In the genomic region with DNA sequence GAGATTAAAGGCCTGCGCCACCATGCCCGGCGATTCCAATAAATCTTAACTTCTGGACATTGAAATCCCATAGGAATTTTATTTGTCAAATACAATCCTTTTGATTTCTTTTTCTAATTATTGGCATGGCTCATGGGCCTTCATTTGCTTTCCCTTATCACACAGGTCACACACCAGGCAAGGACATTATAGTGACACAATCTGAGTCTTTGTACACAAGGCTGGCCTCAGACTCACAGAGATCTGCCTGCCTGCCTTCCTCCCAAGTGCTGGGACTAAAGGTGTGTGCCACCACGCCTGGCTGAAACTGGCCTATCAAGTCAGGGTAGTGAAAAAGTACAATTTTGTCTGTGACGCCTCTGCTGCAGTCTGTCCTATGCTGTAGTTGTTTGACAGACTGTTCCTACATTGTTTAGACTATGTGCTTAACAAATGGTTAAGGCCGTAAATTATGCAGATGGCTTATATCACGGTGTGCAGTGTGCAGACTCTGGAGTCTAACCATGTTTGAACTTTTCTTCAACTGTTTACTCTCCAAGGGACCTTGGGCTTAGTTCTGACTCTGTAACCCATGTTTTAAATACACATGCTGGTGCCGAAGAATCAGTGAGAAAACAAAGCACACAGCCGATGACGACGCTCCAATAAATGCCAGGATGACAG, we compare ENCODE assay signal across 17 mouse cellular contexts.
A peak's percentile ranks its signal among the peaks of the same experiment; 100 is the strongest.
DNase-seq lines count a peak whose midpoint lies in the region; ATAC-seq and TF ChIP-seq lines count a peak whose summit lies in the region.
"Had no signal": no experiment of that assay in that cellular context is flagged by ENCODE, and none has a peak within 500 bp of the region (broad histone marks: within the 10 kb centered on the region; RNA-seq: fewer than 3 reads in every experiment).

No protein-coding gene starts in this region.

- no peak overlapping the region for H3K4me2 ChIP-seq in embryonic facial prominence, embryonic 14.5 days (ENCODE audit: low read depth, low read length)
- H3K4me2 ChIP-seq in midbrain, embryonic 11.5 days = no peak overlapping the region
- no peak overlapping the region for H3K4me2 ChIP-seq in midbrain, embryonic 14.5 days (ENCODE audit: low read length)
- H3K4me2 ChIP-seq in stomach, embryonic 16.5 days (ENCODE audit: low read depth, low read length) = no peak overlapping the region
- H3K4me2 ChIP-seq: heart, embryonic 12.5 days; limb, embryonic 13.5 days; neural tube, embryonic 12.5 days had no signal

- peaks cover 5% of the 10 kb centered on the region; the same call in 1 of the 2 replicates for H3K4me1 ChIP-seq in embryonic facial prominence, embryonic 14.5 days (ENCODE audit: control insufficient read depth, insufficient read depth, low read length)
- peaks cover 19% of the 10 kb centered on the region for H3K4me1 ChIP-seq in embryonic facial prominence, embryonic 10.5 days
- H3K4me1 ChIP-seq in kidney, adult 2 months (ENCODE audit: control insufficient read depth, insufficient read depth, low read length) = no peaks in the 10 kb centered on the region
- H3K4me1 ChIP-seq in midbrain, embryonic 11.5 days (ENCODE audit: control insufficient read depth, insufficient read depth, low read length) = no peaks in the 10 kb centered on the region
- no peaks in the 10 kb centered on the region for H3K4me1 ChIP-seq in midbrain, embryonic 14.5 days (ENCODE audit: control insufficient read depth, insufficient read depth, low read length)
- H3K4me1 ChIP-seq in stomach, embryonic 16.5 days (ENCODE audit: control insufficient read depth, insufficient read depth, low read length) = peaks cover 31% of the 10 kb centered on the region
- H3K4me1 ChIP-seq: heart, embryonic 12.5 days had no signal

- no peaks in the 10 kb centered on the region for H3K9me3 ChIP-seq in embryonic facial prominence, embryonic 14.5 days (ENCODE audit: control insufficient read depth, low read length)
- no peaks in the 10 kb centered on the region for H3K9me3 ChIP-seq in embryonic facial prominence, embryonic 10.5 days
- no peaks in the 10 kb centered on the region for H3K9me3 ChIP-seq in midbrain, embryonic 11.5 days (ENCODE audit: control insufficient read depth, low read length)
- H3K9me3 ChIP-seq in midbrain, embryonic 14.5 days (ENCODE audit: control insufficient read depth, low read length) = no peaks in the 10 kb centered on the region
- no peaks in the 10 kb centered on the region for H3K9me3 ChIP-seq in stomach, embryonic 16.5 days (replicated peaks; ENCODE audit: control insufficient read depth, low read length)
- H3K9me3 ChIP-seq: heart, embryonic 12.5 days; limb, embryonic 13.5 days; neural tube, embryonic 12.5 days had no signal

- ATAC-seq in embryonic facial prominence, embryonic 14.5 days (ENCODE audit: low read depth) = no peak; the same call in 1 of the 2 replicates
- no peak for ATAC-seq in midbrain, embryonic 11.5 days (ENCODE audit: low FRiP score)
- ATAC-seq in midbrain, embryonic 14.5 days (ENCODE audit: low FRiP score, low TSS enrichment) = no peak
- peak; percentile 90 for ATAC-seq in stomach, embryonic 16.5 days (ENCODE audit: insufficient read depth, low FRiP score)
- ATAC-seq: forebrain, embryonic 14.5 days; lung, postnatal 0 days had no signal

- no peak for TF ChIP-seq POLR2A in kidney, adult 2 months (IDR thresholded peaks at IDR 0.05; ENCODE audit: low read depth, low read length)

- no peak for DNase-seq in embryonic facial prominence, embryonic 14.5 days (ENCODE audit: low spot score)
- DNase-seq in embryonic facial prominence, embryonic 10.5 days (ENCODE audit: low spot score) = no peak
- peak; percentile 4 for DNase-seq in kidney, postnatal 10 days
- DNase-seq in kidney, adult 2 months = no peak
- DNase-seq in midbrain, embryonic 11.5 days (ENCODE audit: low spot score, missing footprints) = peak; percentile 39
- DNase-seq in midbrain, embryonic 14.5 days = no peak
- no peak for DNase-seq in gastrocnemius, adult 18-20 months (ENCODE audit: low spot score)
- DNase-seq: gastrocnemius, adult 2 months; kidney, adult 8-10 months; thymus, adult 18-20 months had no signal

- peak overlapping the region; percentile 35; the same call in 1 of the 2 replicates for H3K27ac ChIP-seq in embryonic facial prominence, embryonic 14.5 days (replicated peaks; ENCODE audit: low read depth, low read length)
- H3K27ac ChIP-seq in embryonic facial prominence, embryonic 10.5 days (replicated peaks) = no peak overlapping the region
- H3K27ac ChIP-seq in kidney, adult 2 months (ENCODE audit: insufficient read depth, low read depth, low read length) = no peak overlapping the region
- H3K27ac ChIP-seq in midbrain, embryonic 11.5 days (ENCODE audit: low read depth, low read length) = no peak overlapping the region
- H3K27ac ChIP-seq in midbrain, embryonic 14.5 days (replicated peaks; ENCODE audit: low read depth, low read length) = no peak overlapping the region; the same call in 1 of the 2 replicates
- H3K27ac ChIP-seq in stomach, embryonic 16.5 days (ENCODE audit: low read length) = peak overlapping the region; percentile 94
- H3K27ac ChIP-seq: limb, embryonic 13.5 days; neural tube, embryonic 12.5 days had no signal

- no peak overlapping the region for H3K9ac ChIP-seq in embryonic facial prominence, embryonic 14.5 days (ENCODE audit: low read depth, low read length)
- H3K9ac ChIP-seq in midbrain, embryonic 11.5 days (ENCODE audit: low read length) = no peak overlapping the region
- no peak overlapping the region for H3K9ac ChIP-seq in midbrain, embryonic 14.5 days (replicated peaks; ENCODE audit: low read length)
- H3K9ac ChIP-seq in stomach, embryonic 16.5 days (ENCODE audit: low read length) = no peak overlapping the region
- H3K9ac ChIP-seq: heart, embryonic 12.5 days; limb, embryonic 13.5 days; neural tube, embryonic 12.5 days had no signal

- H3K36me3 ChIP-seq in embryonic facial prominence, embryonic 14.5 days (ENCODE audit: control insufficient read depth, insufficient read depth, low read length) = peaks cover 9% of the 10 kb centered on the region
- peaks cover 5% of the 10 kb centered on the region; the same call in 1 of the 2 replicates for H3K36me3 ChIP-seq in embryonic facial prominence, embryonic 10.5 days (replicated peaks)
- H3K36me3 ChIP-seq in kidney, adult 2 months (ENCODE audit: control insufficient read depth, insufficient read depth, low read length) = no peaks in the 10 kb centered on the region
- H3K36me3 ChIP-seq in midbrain, embryonic 11.5 days (ENCODE audit: control insufficient read depth, insufficient read depth, low read length) = no peaks in the 10 kb centered on the region
- H3K36me3 ChIP-seq in midbrain, embryonic 14.5 days (ENCODE audit: control insufficient read depth, insufficient read depth, low read length) = peaks cover 13% of the 10 kb centered on the region
- no peaks in the 10 kb centered on the region for H3K36me3 ChIP-seq in stomach, embryonic 16.5 days (ENCODE audit: control insufficient read depth, insufficient read depth, low read length)

- H3K4me3 ChIP-seq in embryonic facial prominence, embryonic 14.5 days (ENCODE audit: low read depth, low read length) = no peak overlapping the region
- no peak overlapping the region for H3K4me3 ChIP-seq in embryonic facial prominence, embryonic 10.5 days
- H3K4me3 ChIP-seq in kidney, adult 2 months (ENCODE audit: insufficient read depth, low read depth, low read length) = no peak overlapping the region
- no peak overlapping the region for H3K4me3 ChIP-seq in midbrain, embryonic 11.5 days (ENCODE audit: low read depth, low read length)
- H3K4me3 ChIP-seq in midbrain, embryonic 14.5 days (replicated peaks; ENCODE audit: low read depth, low read length) = no peak overlapping the region
- no peak overlapping the region for H3K4me3 ChIP-seq in stomach, embryonic 16.5 days (replicated peaks; ENCODE audit: low read length)
- H3K4me3 ChIP-seq: erythroblast, embryonic 14.5 days; gastrocnemius, adult 2 months; heart, embryonic 12.5 days; limb, embryonic 13.5 days; neural tube, embryonic 12.5 days had no signal

- WGBS in embryonic facial prominence, embryonic 14.5 days = 77% methylated on average over 11 of the region's 11 CpGs
- 91% methylated on average over 11 of the region's 11 CpGs for WGBS in embryonic facial prominence, embryonic 10.5 days
- WGBS in kidney, adult 2 months = 74% methylated on average over 11 of the region's 11 CpGs
- WGBS in midbrain, embryonic 11.5 days = 87% methylated on average over 11 of the region's 11 CpGs
- 88% methylated on average over 11 of the region's 11 CpGs for WGBS in midbrain, embryonic 14.5 days
- WGBS in stomach, embryonic 16.5 days = 31% methylated on average over 11 of the region's 11 CpGs

- no peaks in the 10 kb centered on the region for H3K27me3 ChIP-seq in embryonic facial prominence, embryonic 14.5 days (replicated peaks; ENCODE audit: control insufficient read depth, insufficient read depth, low read length)
- no peaks in the 10 kb centered on the region for H3K27me3 ChIP-seq in embryonic facial prominence, embryonic 10.5 days (replicated peaks; ENCODE audit: low read depth, poor library complexity, severe bottlenecking)
- no peaks in the 10 kb centered on the region for H3K27me3 ChIP-seq in kidney, adult 2 months (replicated peaks; ENCODE audit: control insufficient read depth, insufficient read depth, low read length)
- H3K27me3 ChIP-seq in midbrain, embryonic 11.5 days (ENCODE audit: control insufficient read depth, insufficient read depth, low read length) = no peaks in the 10 kb centered on the region
- no peaks in the 10 kb centered on the region for H3K27me3 ChIP-seq in midbrain, embryonic 14.5 days (ENCODE audit: control insufficient read depth, insufficient read depth, low read length)
- H3K27me3 ChIP-seq in stomach, embryonic 16.5 days (ENCODE audit: control insufficient read depth, insufficient read depth, low read length) = no peaks in the 10 kb centered on the region
- H3K27me3 ChIP-seq: heart, embryonic 12.5 days; limb, embryonic 13.5 days; neural tube, embryonic 12.5 days had no signal

- TF ChIP-seq CTCF in kidney, adult 2 months (conservative IDR thresholded peaks at IDR 0.05; ENCODE audit: insufficient read depth, insufficient read length, low read depth, low read length) = no peak

Comparison
In these comparisons a context has a peak if more than half of its experiments do, and no peak if none do; other contexts are left out.
1. DNase-seq: peak in kidney, postnatal 10 days (single experiment) and midbrain, embryonic 11.5 days (single experiment); none in embryonic facial prominence, embryonic 14.5 days (single experiment), embryonic facial prominence, embryonic 10.5 days (single experiment), kidney, adult 2 months (single experiment), midbrain, embryonic 14.5 days (single experiment) and gastrocnemius, adult 18-20 months (single experiment).
2. H3K27ac ChIP-seq: peak in embryonic facial prominence, embryonic 14.5 days (single experiment) and stomach, embryonic 16.5 days (single experiment); none in embryonic facial prominence, embryonic 10.5 days (single experiment), kidney, adult 2 months (single experiment), midbrain, embryonic 11.5 days (single experiment) and midbrain, embryonic 14.5 days (single experiment).